Mouse (Mus musculus) intestine, embryonic 14.5 days (tissue): ENCODE measurements around the gene Tmem237. TPM values are rescaled to one million over a fixed set of nuclear protein-coding genes. Genes with fewer than 3 reads are reported as not detected.
A peak's percentile ranks its signal among the peaks of the same experiment; 100 is the strongest.

Source experiments
- ATAC-seq: fragments of 200-750 bp; cut with Nextera tagmentation; replicated peaks from 2 replicates; pipeline ENCODE4 v1.8.0; 2017; ENCODE audit warnings: low read depth, moderate number of reproducible peaks, moderate TSS enrichment, moderate library complexity; ENCODE audit not compliant: low FRiP score, low TSS enrichment
- DNase-seq: peaks from one replicate; pipeline ENCODE4 v3.0.0-alpha.2; 2018; ENCODE audit warnings: low spot score
- H3K27ac ChIP-seq: fragments of 300-500 bp; sonication (generic); 2 replicates; pipeline ENCODE4 v1.5.1; 2014; ENCODE audit warnings: low read depth, mild to moderate bottlenecking, control low read depth
- H3K27me3 ChIP-seq: fragments of 300-500 bp; sonication (generic); replicated peaks from 2 replicates; pipeline ENCODE4 v1.6.1; 2014; ENCODE audit warnings: low read length, control low read depth; ENCODE audit not compliant: control insufficient read depth, insufficient read depth
- H3K36me3 ChIP-seq: fragments of 300-500 bp; sonication (generic); 2 replicates; pipeline ENCODE4 v1.6.1; 2014; ENCODE audit warnings: low read length, control low read depth; ENCODE audit not compliant: control insufficient read depth, insufficient read depth
- H3K4me1 ChIP-seq: fragments of 300-500 bp; sonication (generic); replicated peaks from 2 replicates; pipeline ENCODE4 v1.6.1; 2014; ENCODE audit warnings: low read length, control low read depth, mixed read lengths; ENCODE audit not compliant: control insufficient read depth, insufficient read depth
- H3K4me2 ChIP-seq: fragments of 300-500 bp; sonication (generic); 2 replicates; pipeline ENCODE4 v1.6.1; 2014; ENCODE audit warnings: low read length
- H3K4me3 ChIP-seq: fragments of 300-500 bp; sonication (generic); 2 replicates; pipeline ENCODE4 v1.5.1; 2014; ENCODE audit warnings: low read depth, low read length, control low read depth, mixed read lengths
- H3K9ac ChIP-seq: fragments of 300-500 bp; sonication (generic); 2 replicates; pipeline ENCODE4 v1.6.1; 2014; ENCODE audit warnings: mild to moderate bottlenecking, low read length
- H3K9me3 ChIP-seq: fragments of 300-500 bp; sonication (generic); 2 replicates; pipeline ENCODE4 v1.6.1; 2016; ENCODE audit warnings: low read length, control low read depth; ENCODE audit not compliant: control insufficient read depth
- WGBS: fragments of 180-500 bp; shearing (Covaris S2); extraction: QIAGEN DNeasy Blood & Tissue Kit; methylation state at CpG from one replicate; pipeline ENCODE4 v1.1.7; 2014; 5-methylcytosine and 5-hydroxymethylcytosine counted together
- polyA plus RNA-seq: library from polyadenylated mRNA; unstranded; fragments of >200 nt; fragmentation: Nextera tagmentation; extraction: Ambion mirVana; gene quantifications from 2 replicates; pipeline ENCODE4 v1.2.1, GENCODE M21; 2014

Gene Tmem237
- 40.3 and 43.6 TPM in 2 replicates for polyA plus RNA-seq

DNA sequence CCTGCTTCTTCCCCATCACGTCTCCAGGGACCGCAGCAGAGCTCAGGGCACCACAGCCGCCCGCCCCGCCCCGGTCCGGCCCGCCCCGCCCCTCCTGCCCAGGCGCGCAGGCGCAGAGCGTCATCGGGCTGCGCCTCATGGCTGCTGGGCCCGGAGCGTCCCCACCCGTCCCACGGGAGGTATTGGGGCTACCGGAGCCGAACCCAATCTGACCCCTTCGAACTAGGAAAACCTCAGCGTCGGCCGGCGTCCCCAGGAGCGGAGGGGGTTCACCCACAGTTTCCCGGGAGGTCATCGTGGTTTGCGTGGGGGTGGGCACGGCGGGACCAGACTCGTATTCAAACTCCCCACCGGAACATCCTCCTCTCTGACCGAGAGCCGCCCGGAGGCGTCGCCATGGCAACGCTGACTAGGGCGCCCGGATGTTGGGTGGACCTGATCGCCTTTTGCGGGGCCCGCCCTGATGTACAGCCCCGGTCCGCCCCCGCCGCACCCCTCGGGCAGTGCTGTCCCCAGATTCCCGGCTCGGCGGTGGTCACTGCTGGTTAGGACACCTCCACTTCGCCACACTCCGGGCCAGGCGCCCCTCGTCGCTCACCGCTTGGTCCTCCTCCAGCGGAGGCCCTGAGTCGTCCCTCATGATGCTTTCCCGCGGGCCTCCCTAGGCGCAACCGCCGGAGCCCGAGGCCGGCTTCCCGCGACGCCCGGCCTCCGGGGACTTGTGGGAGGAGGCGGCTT lies at the start of gene Tmem237:
Gene Tmem237 (minus strand): TSS at position 689 of the 738 bp plus-strand sequence.
- Histone ChIP-seq H3K9me3 (no peaks in the 10 kb centered on the region), H3K27me3 (no peaks in the 10 kb centered on the region), H3K36me3 (peaks cover 7% of the 10 kb centered on the region; the same call in 1 of the 2 replicates), H3K4me2 (peak within 1 kb of the TSS; percentile 80), H3K27ac (peak within 1 kb of the TSS; percentile 82), H3K9ac (peak within 1 kb of the TSS; percentile 78), H3K4me1 (peaks cover 6% of the 10 kb centered on the region; the same call in 1 of the 2 replicates), H3K4me3 (peak within 1 kb of the TSS; percentile 76)
- DNase-seq: peak; percentile 97
- ATAC-seq: peak; percentile 99
- WGBS: under 1% methylated on average over 74 of the region's 74 CpGs

DNA sequence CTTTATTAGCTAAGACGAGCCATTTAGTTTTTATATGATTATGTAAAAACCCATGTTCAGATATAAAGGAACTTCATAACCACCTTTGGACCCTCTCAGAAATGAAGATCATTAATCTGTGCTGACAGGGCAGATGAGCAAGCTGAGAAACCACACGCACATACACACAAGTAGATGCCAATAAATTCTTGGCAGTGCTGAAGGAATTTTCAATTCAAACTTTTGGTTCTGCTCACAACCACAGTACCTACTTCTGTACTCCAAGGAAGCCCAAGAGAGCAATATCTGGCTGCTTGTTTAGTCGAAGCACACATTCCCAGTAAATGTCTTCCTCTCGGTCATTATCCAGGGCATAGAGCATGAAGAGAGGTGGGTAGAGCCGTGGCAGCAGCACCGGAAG lies 49.4 kb upstream of the Tmem237 start:
- ATAC-seq: no peak

DNA sequence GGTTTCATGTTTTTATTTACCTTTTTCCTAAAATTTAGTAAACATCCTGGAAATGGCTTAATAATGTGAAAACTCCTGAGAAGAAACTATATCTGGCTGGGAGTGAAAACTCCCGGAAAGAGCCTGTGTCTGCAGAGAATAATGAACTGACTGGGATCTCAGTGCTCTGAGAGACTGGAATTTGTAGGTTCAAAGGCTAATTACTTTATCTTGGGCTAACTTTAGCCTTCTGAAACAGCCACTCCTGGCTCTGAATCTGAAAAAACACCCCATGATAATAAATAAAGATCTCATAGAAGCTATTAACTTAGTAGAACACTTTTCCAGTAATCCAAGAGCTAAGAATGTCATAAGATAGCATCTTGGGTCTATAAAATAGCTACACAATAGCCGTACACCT lies 48.3 kb upstream of the Tmem237 start:
- Histone ChIP-seq H3K36me3 (peaks cover 31% of the 10 kb centered on the region), H3K9ac (no peak overlapping the region), H3K27me3 (no peaks in the 10 kb centered on the region), H3K4me3 (no peak overlapping the region), H3K4me2 (no peak overlapping the region), H3K27ac (no peak overlapping the region), H3K9me3 (no peaks in the 10 kb centered on the region), H3K4me1 (peaks cover 9% of the 10 kb centered on the region)
- ATAC-seq (no peak), DNase-seq (no peak)
- WGBS: 32% methylated on average over 2 of the region's 2 CpGs

More for the DNA sequence above, 49.4 kb upstream of the Tmem237 start:
- Histone ChIP-seq H3K9me3 (no peaks in the 10 kb centered on the region), H3K27ac (no peak overlapping the region), H3K27me3 (no peaks in the 10 kb centered on the region), H3K9ac (no peak overlapping the region), H3K36me3 (peaks cover 36% of the 10 kb centered on the region), H3K4me2 (no peak overlapping the region), H3K4me3 (no peak overlapping the region), H3K4me1 (peaks cover 9% of the 10 kb centered on the region)
- no peak for DNase-seq
- 78% methylated on average over 6 of the region's 6 CpGs for WGBS

DNA sequence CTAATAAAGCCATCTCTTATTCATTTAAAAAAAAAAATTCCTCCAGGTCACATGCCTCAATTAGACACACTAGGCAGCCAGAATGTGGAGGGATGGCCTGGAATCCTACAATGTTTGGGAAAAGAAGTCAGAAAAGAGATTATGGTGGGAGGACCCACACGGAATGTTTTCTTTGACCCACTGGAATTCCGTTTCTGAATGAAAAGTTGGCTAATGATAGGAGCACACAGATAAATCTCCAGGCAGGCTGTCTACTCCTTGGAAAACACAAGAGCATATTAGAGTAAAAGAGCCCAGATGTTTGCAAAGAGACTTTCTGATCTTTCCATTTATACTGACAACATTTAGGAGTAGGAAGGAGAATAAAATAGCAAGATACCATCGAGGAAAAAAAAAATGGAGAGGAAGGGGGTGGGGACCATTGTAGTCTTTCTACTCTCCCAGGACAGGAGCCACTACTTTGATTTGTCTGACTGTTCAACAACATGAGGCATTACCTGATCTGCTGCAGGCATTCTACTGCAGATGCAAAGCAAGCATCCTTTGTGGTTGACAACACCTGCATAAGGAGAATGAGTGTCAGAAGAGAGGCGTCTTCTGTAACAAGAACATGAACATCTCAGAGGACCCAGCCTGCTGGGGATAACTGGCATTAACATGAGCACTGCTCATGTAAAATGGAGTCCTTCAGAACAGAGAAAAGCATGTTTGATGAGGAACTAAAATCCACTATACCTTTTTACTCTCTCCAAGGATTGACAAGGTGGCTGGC lies 47.6 kb upstream of the Tmem237 start:
- Histone ChIP-seq H3K4me2 (no peak overlapping the region), H3K27me3 (no peaks in the 10 kb centered on the region), H3K9ac (no peak overlapping the region), H3K4me3 (no peak overlapping the region), H3K36me3 (peaks cover 36% of the 10 kb centered on the region), H3K9me3 (no peaks in the 10 kb centered on the region), H3K4me1 (peaks cover 9% of the 10 kb centered on the region), H3K27ac (no peak overlapping the region)
- ATAC-seq (no peak), DNase-seq (no peak)
- WGBS: 74% methylated on average over 4 of the region's 4 CpGs

DNA sequence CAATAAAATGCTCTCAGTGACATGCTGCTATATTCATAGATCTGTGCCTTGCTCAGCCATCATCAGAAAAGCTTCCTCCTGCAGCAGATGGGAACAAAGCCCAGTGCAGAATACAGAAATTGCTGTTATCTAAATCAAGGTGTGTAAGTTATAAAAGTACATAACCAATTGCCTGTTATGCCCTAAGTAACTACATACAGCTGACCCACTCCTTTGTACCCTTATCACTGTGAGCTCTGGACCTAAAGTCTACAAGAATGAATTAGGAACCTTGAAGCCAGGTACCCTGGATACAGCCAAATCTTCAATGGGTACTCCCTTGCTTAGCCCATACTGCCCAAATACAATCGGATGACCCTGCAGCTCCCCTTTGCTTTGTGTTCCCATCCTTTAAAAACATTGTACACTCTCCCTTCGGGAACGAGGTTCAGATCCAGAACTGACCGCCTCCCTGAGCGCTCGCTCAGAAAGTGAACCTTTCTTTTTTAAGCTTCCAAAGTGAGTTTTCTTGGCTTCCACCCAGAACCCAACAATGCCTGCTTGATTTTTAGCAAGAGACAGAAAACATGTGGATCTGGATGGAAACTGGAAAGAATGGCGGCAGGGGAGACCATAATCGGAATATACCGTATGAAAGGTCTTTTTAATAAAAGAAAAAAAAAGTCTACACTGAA lies 46.2 kb upstream of the Tmem237 start:
- no peaks in the 10 kb centered on the region for H3K9me3 ChIP-seq
- WGBS: 92% methylated on average over 9 of the region's 9 CpGs
- no peaks in the 10 kb centered on the region for H3K4me1 ChIP-seq
- no peak overlapping the region for H3K27ac ChIP-seq
- no peak for ATAC-seq
- peaks cover 39% of the 10 kb centered on the region for H3K36me3 ChIP-seq
- H3K9ac ChIP-seq: no peak overlapping the region
- no peak overlapping the region for H3K4me3 ChIP-seq
- H3K27me3 ChIP-seq: no peaks in the 10 kb centered on the region
- no peak for DNase-seq
- no peak overlapping the region for H3K4me2 ChIP-seq

DNA sequence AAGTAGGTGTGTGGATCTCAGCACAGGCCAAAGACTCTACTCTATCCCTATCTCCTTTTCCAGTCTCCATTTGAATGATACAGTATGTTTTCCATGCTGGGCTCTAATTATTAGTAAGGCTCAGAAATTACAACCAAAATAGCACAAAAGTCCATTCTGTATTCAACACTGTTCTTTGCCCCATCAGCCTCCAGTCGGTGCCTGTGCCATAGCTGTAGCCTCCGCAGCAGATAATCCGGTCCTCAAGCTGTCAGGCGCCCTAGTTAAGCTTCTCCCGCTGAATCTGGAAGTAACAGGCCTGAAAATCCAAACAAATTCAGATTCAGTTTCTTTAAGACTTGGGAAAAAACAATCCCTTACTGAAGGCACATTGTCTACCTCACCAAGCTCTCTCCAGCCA lies 43.7 kb upstream of the Tmem237 start:
- H3K36me3 ChIP-seq: peaks cover 29% of the 10 kb centered on the region
- 70% methylated on average over 5 of the region's 5 CpGs for WGBS
- no peak for ATAC-seq
- H3K4me1 ChIP-seq: no peaks in the 10 kb centered on the region
- no peak overlapping the region for H3K27ac ChIP-seq
- no peak overlapping the region for H3K4me2 ChIP-seq
- no peak for DNase-seq
- no peak overlapping the region for H3K9ac ChIP-seq
- H3K9me3 ChIP-seq: no peaks in the 10 kb centered on the region
- no peak overlapping the region for H3K4me3 ChIP-seq
- H3K27me3 ChIP-seq: no peaks in the 10 kb centered on the region

DNA sequence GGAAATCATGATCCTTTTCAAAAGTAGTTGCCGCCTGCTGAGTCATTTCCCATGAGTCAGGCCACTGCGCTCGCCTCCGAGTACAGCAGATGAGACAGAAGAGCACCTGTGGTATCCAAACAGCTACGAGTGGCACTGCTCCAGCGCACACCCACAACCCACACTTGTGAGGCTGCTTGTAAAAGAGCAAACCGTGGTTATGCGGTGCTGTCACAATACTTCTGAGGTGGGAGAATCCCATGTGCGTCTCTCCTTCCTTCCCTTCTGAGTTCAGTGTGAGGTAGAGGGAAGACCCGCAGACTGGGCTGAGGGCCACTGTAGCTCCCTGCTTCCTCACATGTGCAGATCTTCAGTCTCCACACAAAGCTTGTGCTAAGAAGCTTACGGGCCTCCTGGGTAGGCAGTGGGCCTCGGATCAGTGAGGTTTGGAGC lies 42.8 kb upstream of the Tmem237 start, which contains the start of gene Mpp4:
Gene Mpp4 (minus strand): TSS at position 360 of the 432 bp plus-strand sequence.
- Histone ChIP-seq H3K4me1 (no peaks in the 10 kb centered on the region), H3K27ac (no peak within 1 kb of the TSS), H3K4me3 (no peak within 1 kb of the TSS), H3K9ac (no peak within 1 kb of the TSS), H3K9me3 (no peaks in the 10 kb centered on the region), H3K4me2 (no peak within 1 kb of the TSS), H3K27me3 (no peaks in the 10 kb centered on the region), H3K36me3 (peaks cover 27% of the 10 kb centered on the region)
- ATAC-seq (no peak), DNase-seq (no peak)
- WGBS: 73% methylated on average over 12 of the region's 12 CpGs

DNA sequence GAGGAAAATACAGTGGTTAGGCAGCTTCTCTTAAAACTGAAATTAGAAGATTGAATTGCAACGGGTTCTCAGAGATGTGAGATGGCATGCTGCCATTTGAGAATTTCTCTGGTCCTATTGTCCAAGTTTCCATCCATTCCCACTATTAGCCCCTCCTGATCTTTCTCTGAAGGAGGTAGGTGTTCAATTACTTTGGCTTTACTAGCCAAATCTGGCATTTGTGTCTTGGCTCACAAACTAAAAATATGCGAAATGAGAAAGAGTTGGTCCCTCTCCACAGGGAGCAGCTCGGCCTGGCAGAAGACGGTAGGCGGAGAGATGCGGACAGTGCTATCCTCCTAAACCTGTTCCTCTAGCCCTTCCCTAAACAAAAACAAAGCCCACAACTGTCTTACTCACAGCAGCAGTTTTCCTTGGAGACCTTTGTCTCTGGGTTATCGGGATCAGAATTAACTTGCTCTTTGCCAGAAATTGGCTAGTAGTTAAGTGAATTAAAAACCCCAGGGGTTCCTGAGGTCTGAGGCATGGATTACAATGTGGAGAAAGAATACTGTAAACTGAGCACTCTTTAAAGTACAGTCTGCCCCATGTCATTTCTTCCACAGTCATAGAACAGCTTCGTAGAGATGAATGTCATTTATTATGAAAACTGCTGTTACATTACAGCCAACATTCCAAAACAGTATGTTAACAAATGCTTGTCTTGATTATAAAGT lies 42.3 kb upstream of the Tmem237 start:
- Histone ChIP-seq H3K9ac (no peak overlapping the region), H3K4me1 (no peaks in the 10 kb centered on the region), H3K36me3 (peaks cover 23% of the 10 kb centered on the region), H3K4me2 (no peak overlapping the region), H3K4me3 (no peak overlapping the region), H3K27me3 (no peaks in the 10 kb centered on the region), H3K27ac (no peak overlapping the region), H3K9me3 (no peaks in the 10 kb centered on the region)
- 76% methylated on average over 8 of the region's 8 CpGs for WGBS
- DNase-seq: no peak
- no peak for ATAC-seq
